Mouse (Mus musculus) small intestine, adult 2 months (tissue): ENCODE measurements around the gene Fam193b. TPM values are rescaled to one million over a fixed set of nuclear protein-coding genes. Genes with fewer than 3 reads are reported as not detected.

Experiments used
- H3K27ac ChIP-seq: fragments of 200-500 bp; 2 replicates; pipeline ENCODE4 v1.5.1; 2012; ENCODE audit warnings: low read depth, low read length, control low read depth, inconsistent platforms; ENCODE audit not compliant: insufficient read depth
- H3K27me3 ChIP-seq: fragments of 200-500 bp; 2 replicates; pipeline ENCODE4 v1.6.1; 2012; ENCODE audit warnings: mild to moderate bottlenecking, moderate library complexity, low read length, inconsistent platforms; ENCODE audit not compliant: control insufficient read depth, insufficient read depth
- H3K36me3 ChIP-seq: fragments of 200-500 bp; 2 replicates; pipeline ENCODE4 v1.6.1; 2012; ENCODE audit warnings: mild to moderate bottlenecking, low read length, control low read depth, inconsistent platforms; ENCODE audit not compliant: control insufficient read depth, insufficient read depth
- H3K4me1 ChIP-seq: fragments of 200-500 bp; 2 replicates; pipeline ENCODE4 v1.6.1; 2012; ENCODE audit warnings: low read length, inconsistent platforms, mixed read lengths; ENCODE audit not compliant: control insufficient read depth, insufficient read depth, insufficient read length
- H3K4me3 ChIP-seq: fragments of 200-500 bp; 2 replicates; pipeline ENCODE4 v1.5.1; 2012; ENCODE audit warnings: low read depth, mild to moderate bottlenecking, control low read depth, inconsistent platforms, low read length, moderate library complexity
- CTCF ChIP-seq: fragments of 200-500 bp; IDR thresholded peaks from 2 replicates; pipeline ENCODE4 v1.5.1; 2012; ENCODE audit warnings: low read depth, mild to moderate bottlenecking, control low read depth, inconsistent platforms, low read length, moderate library complexity, mixed read lengths; ENCODE audit not compliant: insufficient replicate concordance, insufficient read length; ENCODE audit errors: extremely low read depth
- POLR2A ChIP-seq: fragments of 200-500 bp; IDR thresholded peaks from 2 replicates; pipeline ENCODE4 v1.6.1; 2012; ENCODE audit warnings: low read depth, mild to moderate bottlenecking, control low read depth, inconsistent platforms, low read length, moderate library complexity
- WGBS: fragments of 180-500 bp; shearing (Covaris S2); methylation state at CpG from one replicate; pipeline ENCODE4 v1.1.7; 2018; 5-methylcytosine and 5-hydroxymethylcytosine counted together
- polyA plus RNA-seq: library from polyadenylated mRNA; depleted of rRNA; stranded (reverse); fragments of >200 nt; gene quantifications from 2 replicates; pipeline ENCODE4 v1.2.3, GENCODE M21; 2012; rRNA removed

The Fam193b gene
- polyA plus RNA-seq, 1 experiment = 76.9 TPM

- Histone ChIP-seq H3K27ac (no peak overlapping the region), H3K4me1 (peaks cover 2% of the 10 kb centered on the region), H3K36me3 (peaks cover 3% of the 10 kb centered on the region), H3K27me3 (no peaks in the 10 kb centered on the region), H3K4me3 (no peak overlapping the region)
- no peak for TF ChIP-seq POLR2A
- no peak for TF ChIP-seq CTCF
- WGBS = 25% methylated on average over 6 of the region's 6 CpGs
Observed at GRCm38 (mm10) chr13:55496661-55497060, 74.3 kb downstream of the Fam193b start.

- WGBS = 55% methylated on average over 4 of the region's 4 CpGs
- H3K27me3 ChIP-seq = no peaks in the 10 kb centered on the region
- no peak overlapping the region for H3K4me3 ChIP-seq
- no peak overlapping the region; the same call in 1 of the 2 replicates for H3K27ac ChIP-seq
- TF ChIP-seq CTCF (no peak), POLR2A (no peak)
- peaks cover 2% of the 10 kb centered on the region for H3K4me1 ChIP-seq
- H3K36me3 ChIP-seq = peaks cover 3% of the 10 kb centered on the region
Observed at GRCm38 (mm10) chr13:55495702-55496101, 75.2 kb downstream of the Fam193b start.

GRCm38 (mm10) chr13:55494883-55495621 is 75.9 kb downstream of the Fam193b start:
- Histone ChIP-seq H3K4me3 (no peak overlapping the region), H3K27ac (no peak overlapping the region), H3K27me3 (no peaks in the 10 kb centered on the region), H3K4me1 (peaks cover 2% of the 10 kb centered on the region), H3K36me3 (0 out of 2 replicates have a peak, but pooled peaks cover 1% of the 10 kb centered on the region)
- TF ChIP-seq CTCF (no peak), POLR2A (no peak)
- WGBS = 6% methylated on average over 18 of the region's 18 CpGs

GRCm38 (mm10) chr13:55494257-55494656 is 76.7 kb downstream of the Fam193b start:
- H3K36me3 ChIP-seq = 0 out of 2 replicates have a peak, but pooled peaks cover 1% of the 10 kb centered on the region
- TF ChIP-seq CTCF (no peak), POLR2A (no peak)
- WGBS = 32% methylated on average over 2 of the region's 2 CpGs
- no peak overlapping the region for H3K27ac ChIP-seq
- peaks cover 2% of the 10 kb centered on the region for H3K4me1 ChIP-seq
- peaks cover 1% of the 10 kb centered on the region; the same call in 1 of the 2 replicates for H3K27me3 ChIP-seq
- no peak overlapping the region for H3K4me3 ChIP-seq

Other genes with a start within 250 kb of the Fam193b start
- 54.9 and 101 TPM in 2 replicates for gene Rab24, start 249.2 kb downstream of the Fam193b start, polyA plus RNA-seq
- gene Mxd3, start 241.3 kb downstream of the Fam193b start, polyA plus RNA-seq = 5.1 and 8.5 TPM in 2 replicates
- 63.0 and 107 TPM in 2 replicates for gene Lman2, start 208.3 kb downstream of the Fam193b start, polyA plus RNA-seq
- 5.9 and 14.6 TPM in 2 replicates for gene Rgs14, start 201.4 kb downstream of the Fam193b start, polyA plus RNA-seq
- gene Slc34a1, start 172.9 kb downstream of the Fam193b start, polyA plus RNA-seq = 0.05 and 0.60 TPM in 2 replicates
- gene Pfn3, start 155.9 kb downstream of the Fam193b start, polyA plus RNA-seq = not detected in 2 replicates
- 0.41 and 0.60 TPM in 2 replicates for gene F12, start 144.3 kb downstream of the Fam193b start, polyA plus RNA-seq
- 21.1 and 38.4 TPM in 2 replicates for gene Grk6, start 126.0 kb downstream of the Fam193b start, polyA plus RNA-seq
- gene Prr7, start 106.9 kb downstream of the Fam193b start, polyA plus RNA-seq = 5.9 and 8.2 TPM in 2 replicates
- 8.9 and 9.8 TPM in 2 replicates for gene Dbn1, start 83.0 kb downstream of the Fam193b start, polyA plus RNA-seq
- 57.1 and 60.2 TPM in 2 replicates for gene Pdlim7, start 57.4 kb downstream of the Fam193b start, polyA plus RNA-seq
- gene Dok3, start 41.8 kb downstream of the Fam193b start, polyA plus RNA-seq = 14.1 and 25.7 TPM in 2 replicates
- 27.3 and 53.6 TPM in 2 replicates for gene Ddx41, start 34.5 kb downstream of the Fam193b start, polyA plus RNA-seq
- gene Tmed9, start 2.6 kb upstream of the Fam193b start, polyA plus RNA-seq = 17.6 and 21.1 TPM in 2 replicates
- gene B4galt7, start 28.8 kb upstream of the Fam193b start, polyA plus RNA-seq = 11.4 and 16.7 TPM in 2 replicates
- 3.8 and 5.7 TPM in 2 replicates for gene Caml, start 51.9 kb upstream of the Fam193b start, polyA plus RNA-seq
- 2.2 and 5.1 TPM in 2 replicates for gene Ddx46, start 63.9 kb upstream of the Fam193b start, polyA plus RNA-seq
- gene B230219D22Rik, start 122.0 kb upstream of the Fam193b start, polyA plus RNA-seq = 4.9 and 7.5 TPM in 2 replicates
- 21.5 and 32.8 TPM in 2 replicates for gene Txndc15, start 143.5 kb upstream of the Fam193b start, polyA plus RNA-seq
- gene Pcbd2, start 156.2 kb upstream of the Fam193b start, polyA plus RNA-seq = 5.9 and 20.2 TPM in 2 replicates
- gene Catsper3, start 213.4 kb upstream of the Fam193b start, polyA plus RNA-seq = 0.06 TPM in 1 of 2 replicates, not detected in the other